Mouse (Mus musculus) B cell, adult 2 months (primary cell): ENCODE results near the gene Rec8.

Experiments
- DNase-seq, 2 experiments: peaks; one replicate each; pipeline ENCODE4 v3.0.0; 2022

Rec8 gene

DNA sequence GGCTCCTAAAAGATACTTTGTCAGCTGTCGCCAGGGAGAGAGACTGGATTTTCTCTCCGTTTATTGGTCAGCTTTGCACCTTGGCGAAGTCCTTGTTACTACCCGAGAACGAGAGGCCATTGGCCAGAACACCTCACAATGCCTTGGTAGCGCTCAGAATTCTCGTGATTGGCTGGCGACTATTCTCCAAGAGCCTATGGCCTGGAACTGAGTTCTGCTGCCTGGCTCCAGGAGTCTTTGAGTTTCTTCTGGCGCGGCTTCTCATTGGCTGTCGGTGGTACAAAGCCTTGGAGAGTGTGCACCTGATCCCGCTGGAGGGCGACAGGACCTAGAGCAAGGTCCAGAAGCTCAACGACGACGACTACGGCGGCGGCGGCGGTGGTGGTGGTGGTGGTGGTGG lies at the start of gene Rec8:
Rec8 (plus strand) TSS at position 216 of the 400 bp plus-strand sequence.
- DNase-seq: peak in 1 of 2 experiments; percentile 5

DNA sequence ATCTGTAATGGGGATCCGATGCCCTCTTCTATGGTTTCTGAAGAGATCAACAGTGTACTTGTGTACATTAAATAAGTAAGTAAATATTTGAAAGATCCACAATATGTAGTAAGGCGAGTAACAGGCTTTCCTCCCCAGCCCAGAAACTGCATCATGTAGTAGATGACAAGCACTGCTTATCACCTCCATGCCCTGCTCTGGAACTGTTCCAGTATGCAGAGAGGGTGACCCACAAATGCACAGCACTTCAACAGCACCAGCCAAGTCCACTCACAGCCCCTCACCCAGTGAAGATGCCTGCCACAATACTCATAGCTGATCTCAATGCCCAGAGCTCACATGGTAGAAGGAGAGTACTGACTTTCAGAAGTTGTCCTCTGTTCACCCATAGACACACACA lies 47.2 kb upstream of the Rec8 start:
- no peak for DNase-seq

DNA sequence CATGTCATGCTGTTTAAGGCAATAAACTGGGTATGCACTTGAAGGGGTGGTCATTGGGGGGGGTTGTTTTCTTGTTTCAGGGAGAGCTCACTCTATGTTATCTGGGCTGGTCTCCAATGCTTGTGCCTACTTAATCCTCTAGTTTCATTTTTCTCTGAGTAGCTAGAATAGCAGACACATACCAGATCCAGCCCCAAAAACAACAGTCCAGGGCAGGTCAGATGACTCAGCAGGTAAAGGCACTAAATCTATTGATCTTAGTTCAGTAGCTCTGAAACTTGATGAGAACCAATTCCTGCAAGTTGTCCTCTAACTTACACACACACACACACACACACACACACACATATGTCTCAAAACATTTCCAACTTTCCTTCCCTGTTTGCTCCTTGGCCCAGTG lies 46.1 kb upstream of the Rec8 start:
- no peak for DNase-seq

DNA sequence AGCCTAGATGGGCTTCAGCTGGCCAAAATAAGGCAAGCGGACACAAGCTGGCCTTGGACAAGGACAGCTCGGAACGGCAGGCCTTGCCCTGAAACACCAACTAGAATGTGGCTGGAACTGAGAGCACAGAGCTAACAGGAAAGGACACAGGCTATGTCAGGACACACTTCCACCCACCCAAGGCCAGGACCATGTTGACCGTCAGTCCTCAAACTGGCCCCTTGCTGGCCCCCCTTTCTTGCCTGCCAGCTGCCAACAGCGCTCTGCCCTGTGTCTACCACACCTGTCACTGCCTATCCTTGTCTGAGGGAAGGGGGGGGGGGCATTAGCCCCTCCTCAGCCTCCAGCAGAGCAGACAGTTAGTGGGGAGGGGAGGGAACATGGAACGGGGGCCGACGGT lies 42.5 kb upstream of the Rec8 start, which contains the start of gene Fitm1:
Fitm1 (plus strand) TSS at position 316 of the 400 bp plus-strand sequence.
- DNase-seq: no peak

DNA sequence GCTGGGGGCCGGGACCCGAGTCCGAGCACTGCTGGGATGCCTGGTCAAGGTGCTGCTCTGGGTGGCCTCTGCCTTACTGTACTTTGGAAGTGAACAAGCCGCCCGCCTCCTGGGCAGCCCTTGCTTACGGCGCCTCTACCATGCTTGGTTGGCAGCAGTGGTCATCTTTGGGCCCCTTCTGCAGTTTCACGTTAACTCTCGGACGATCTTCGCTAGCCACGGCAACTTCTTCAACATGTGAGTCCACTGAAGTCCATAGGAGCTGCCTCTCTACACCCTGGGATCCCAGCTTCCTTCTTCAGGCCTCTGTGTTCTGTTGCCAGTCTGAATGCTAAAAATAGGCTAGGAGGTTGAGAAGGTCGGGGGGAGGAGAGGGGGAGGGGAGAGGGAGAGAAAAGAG lies 42.1 kb upstream of the Rec8 start:
- no peak for DNase-seq

DNA sequence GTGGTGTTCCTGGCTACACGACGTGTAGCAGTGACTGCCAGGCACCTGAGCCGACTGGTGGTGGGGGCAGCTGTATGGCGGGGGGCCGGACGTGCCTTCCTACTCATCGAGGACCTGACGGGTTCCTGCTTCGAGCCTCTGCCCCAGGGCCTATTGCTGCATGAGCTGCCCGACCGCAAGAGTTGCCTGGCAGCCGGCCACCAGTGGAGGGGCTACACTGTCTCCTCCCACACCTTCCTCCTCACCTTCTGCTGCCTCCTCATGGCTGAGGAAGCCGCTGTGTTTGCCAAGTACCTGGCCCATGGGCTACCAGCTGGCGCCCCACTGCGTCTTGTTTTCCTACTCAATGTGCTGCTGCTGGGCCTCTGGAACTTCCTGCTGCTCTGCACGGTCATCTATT lies 41.5 kb upstream of the Rec8 start:
- DNase-seq: no peak

DNA sequence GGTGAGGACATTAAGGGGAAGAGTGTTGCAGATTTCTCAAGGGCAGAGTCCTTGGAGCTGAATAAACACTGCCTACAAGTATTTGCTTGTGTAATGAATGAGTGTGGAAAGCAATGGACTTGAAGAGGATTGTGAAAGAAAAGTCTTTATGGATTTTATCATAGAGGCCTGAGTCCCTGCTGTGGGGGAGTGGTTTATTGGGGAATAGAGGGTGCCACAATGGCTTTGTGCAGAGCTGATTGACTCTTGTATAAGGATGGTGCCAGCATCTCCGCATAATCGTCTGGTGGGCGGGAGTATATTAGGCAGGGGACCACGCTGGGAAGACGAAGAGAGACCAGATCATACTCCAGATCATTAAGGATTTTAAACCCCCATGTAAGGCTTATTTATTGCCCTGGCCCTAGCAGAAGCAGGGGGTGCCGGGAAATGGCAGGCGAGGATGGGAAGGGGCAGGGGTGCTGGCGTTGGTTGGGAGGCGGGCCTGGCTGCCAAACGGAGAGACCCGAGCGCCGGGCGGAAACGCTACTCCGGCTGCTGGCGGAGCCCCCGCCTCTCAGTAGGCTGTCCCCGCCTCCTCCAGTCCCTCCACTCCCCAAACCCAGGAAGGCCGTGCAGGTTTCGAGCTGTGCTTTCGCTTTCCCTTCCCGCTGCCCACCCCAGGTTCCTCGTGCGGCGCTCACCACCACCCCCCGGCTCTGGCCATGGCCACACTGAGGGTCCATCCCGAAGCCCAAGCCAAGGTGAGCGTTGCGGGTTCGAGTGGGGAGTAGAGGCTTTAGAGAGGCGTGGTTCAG lies 39.8 kb upstream of the Rec8 start, which contains the start of gene Psme1:
Psme1 (plus strand) TSS at position 253 of the 797 bp plus-strand sequence.
- peak; percentile 80 to 81 for DNase-seq

DNA sequence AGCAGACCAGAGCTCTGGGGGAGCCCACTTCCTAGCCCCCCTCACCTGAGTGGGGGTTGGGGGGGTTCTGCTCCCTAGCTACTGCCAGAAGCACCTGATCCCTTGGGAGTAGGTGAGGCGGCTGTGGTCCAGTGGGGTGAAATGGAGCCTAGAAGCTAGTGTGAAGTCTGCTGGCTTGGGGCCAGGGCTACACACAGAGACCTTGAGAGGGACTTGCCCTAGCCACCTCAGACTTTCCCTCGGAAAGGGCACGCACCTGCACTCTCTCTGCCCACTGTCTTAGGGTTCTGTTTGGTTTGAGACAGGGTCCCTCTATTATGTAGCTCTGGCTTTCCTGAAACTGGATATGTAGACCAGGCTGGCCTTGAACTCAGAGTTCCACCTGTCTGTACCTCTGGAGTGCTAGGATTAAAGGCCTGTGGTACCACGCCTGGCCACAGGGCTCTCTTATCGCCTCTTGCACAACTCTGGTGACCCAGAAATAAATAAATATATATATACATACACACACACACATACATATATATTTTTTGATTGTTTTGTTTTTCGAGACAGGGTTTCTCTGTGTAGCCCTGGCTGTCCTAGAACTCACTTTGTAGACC lies 39.1 kb upstream of the Rec8 start:
- peak in 1 of 2 experiments; percentile 61 for DNase-seq

DNA sequence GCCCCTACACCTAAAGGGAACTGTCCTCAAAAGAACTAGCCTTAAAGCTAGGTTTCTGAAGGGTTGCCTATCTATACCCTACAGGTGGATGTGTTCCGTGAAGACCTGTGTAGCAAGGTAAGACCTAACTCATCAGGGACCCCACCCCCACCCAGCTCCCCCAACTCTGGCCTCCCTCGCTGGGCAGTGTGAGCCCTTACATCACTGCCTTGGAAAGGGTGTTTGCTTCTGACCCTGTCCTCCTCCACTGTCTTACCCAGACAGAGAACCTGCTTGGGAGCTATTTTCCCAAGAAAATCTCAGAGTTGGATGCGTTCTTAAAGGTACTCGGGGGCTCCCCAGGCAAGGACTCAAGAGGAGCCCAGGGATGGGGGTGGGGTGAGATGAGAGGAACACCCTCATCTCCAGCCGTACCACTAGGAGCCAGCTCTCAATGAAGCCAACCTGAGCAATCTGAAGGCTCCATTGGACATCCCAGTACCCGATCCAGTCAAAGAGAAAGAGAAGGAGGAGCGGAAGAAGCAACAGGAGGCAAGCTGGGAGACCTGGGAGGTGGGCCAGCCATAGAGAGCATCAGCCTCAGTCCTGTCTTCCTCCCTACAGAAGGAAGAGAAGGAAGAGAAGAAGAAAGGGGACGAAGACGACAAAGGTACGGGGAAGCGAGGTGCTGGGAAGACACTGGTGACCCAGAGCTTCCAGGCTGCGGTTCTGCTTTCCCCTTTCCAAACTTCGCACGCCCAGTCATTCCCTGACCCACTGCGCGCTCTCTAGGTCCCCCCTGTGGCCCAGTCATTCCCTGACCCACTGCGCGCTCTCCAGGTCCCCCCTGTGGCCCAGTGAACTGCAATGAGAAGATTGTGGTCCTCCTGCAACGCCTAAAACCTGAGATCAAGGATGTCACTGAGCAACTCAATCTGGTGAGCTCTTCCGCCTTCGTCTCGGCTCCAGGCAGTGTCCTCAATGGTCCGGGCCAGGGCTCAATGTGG lies 38.0 kb upstream of the Rec8 start:
- DNase-seq: no peak

DNA sequence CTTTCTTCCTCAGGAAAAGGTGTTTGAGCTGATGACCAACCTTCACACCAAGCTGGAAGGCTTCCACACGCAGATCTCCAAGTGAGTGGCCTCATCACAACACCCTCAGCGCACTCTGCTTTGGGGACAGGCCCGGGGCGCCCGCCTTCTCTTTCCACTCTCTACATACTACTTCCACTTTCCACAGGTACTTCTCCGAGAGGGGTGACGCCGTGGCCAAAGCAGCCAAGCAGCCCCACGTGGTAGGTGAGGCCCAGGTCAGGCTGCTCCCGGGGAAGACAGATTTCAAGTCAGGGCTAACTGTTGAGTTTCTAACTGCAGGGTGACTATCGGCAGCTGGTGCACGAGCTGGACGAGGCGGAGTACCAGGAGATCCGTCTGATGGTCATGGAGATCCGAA lies 37.1 kb upstream of the Rec8 start:
- no peak for DNase-seq

DNA sequence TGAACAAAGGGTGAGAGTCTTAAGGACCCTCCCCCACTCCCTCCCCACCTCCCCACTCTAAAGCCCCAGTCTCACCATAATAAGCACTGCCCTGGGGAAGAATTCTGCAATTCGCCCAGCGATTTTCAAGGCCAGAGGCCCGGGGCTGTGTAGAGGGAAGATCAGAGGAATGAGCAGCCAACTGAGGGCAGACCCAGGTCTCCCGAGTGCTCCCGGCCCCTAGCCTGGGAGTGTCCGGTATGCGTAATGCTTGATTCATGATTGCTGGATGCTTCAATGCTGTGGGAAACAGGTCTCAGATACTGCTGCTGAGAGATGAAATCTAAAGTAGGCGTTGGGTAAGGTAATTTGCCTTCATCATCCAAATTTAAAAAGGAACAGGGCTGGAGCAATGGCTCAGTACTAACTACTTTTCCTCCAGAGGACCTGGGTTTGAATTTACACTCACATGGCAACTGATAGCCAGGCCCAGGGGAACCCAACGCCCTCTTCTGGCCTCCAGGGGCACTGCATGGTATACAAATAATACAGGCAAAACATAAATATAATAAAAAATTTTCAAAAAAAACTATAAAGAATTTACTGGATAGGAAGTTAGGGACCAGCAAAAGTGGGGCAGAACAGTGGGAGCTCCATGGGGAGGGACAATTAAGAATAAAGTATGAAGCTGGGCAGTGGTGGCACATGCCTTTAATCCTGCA lies 35.7 kb upstream of the Rec8 start:
- peak; percentile 64 to 67 for DNase-seq

DNA sequence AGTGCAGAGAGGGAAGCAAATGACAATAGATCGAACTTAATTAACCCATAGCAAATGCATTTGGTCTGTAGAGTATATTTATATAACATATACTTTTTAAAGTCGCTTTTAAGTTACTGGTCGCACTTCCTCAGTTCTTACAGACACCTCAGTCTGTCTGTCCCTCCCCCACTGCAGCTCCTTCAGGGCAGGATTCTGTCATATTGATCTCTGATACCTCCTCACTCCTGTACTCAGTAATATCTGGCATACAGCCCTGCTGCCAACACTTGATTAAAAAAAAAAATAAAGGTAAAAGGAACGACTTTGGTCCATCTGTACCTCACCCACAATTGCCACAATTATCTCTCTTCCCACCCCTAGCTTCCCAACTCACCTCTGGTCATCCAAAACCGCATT lies 33.5 kb upstream of the Rec8 start:
- no peak for DNase-seq

DNA sequence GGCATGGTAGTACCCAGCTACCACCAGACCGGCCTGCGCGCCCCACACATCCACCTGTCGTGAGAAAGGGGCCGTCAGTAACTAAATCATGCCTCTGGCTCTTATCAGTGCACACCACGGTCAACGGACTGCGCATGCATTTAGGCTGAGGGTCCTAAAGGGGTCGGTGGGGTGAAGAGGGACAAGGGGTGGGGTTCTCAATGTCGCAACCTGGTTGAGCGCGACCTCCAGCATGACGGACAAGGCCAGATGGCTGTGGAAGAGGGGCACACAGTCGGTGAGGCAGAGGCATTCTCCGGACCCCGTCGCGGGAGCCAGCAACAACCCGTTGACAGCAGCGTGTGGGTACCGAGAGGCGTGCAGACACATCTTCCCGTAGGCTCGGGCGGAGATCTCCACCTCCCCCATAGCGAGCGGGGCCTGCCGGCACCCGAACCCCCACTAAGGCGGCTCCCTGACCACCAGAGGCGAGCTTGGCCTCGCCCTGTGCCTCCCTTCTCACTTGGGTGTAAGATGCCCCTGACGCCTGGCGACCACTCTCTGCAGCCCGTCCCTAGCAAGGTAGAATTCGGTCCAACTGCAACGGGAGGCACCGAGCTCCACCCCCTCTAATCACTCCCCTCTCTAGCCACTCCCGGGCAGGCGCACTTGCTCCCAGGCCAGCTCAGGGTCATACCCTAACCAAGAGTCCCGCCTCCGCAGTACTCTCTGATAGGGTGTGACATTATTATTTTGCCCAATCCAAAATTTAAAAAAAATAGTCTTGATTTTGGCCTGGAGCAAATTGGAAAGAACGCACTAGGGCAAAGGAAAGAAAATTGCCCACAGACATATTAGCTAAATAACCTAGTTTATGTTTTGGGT lies 32.9 kb upstream of the Rec8 start, which contains the start of gene Emc9:
Emc9 (minus strand) TSS at position 601 of the 864 bp plus-strand sequence.
- DNase-seq: peak; percentile 75

DNA sequence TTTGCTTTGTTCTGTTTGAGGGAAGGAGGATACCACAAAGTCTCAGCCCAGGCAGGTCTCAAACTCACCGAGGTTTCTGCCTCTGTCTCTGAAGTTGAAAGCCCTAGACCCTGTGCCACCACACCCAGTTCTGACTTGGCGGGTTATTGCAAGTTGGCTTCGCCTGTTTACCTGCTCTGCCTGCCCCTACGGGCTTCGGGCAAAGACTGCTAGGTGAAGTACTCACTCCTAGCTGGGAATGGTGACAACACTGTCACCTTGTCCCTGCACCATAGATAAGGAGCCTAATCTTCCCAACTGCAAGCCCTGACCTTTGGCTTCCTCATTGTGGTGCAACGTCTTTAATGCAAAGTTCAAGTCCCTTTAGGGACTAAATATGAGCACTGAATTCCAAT lies 32.3 kb upstream of the Rec8 start:
- no peak for DNase-seq

DNA sequence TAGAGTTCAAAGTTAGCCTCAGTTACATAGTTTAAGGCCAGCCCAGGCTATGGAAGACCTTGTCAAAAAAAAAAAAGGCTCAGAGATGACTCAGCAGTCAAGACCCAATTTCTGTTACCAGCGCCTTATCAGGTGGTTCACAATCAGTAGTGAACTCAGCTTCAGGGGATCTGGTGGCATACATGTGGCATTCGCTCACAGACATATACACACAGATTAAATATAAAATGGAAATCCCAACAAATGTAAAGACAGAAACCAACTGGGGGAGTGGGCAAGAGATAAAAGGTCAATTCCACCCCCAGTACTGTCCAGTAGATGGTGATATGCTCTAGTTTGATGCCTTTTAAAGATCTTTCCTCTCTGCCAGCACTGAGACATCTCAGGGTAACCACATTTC lies 31.7 kb upstream of the Rec8 start:
- DNase-seq: no peak

DNA sequence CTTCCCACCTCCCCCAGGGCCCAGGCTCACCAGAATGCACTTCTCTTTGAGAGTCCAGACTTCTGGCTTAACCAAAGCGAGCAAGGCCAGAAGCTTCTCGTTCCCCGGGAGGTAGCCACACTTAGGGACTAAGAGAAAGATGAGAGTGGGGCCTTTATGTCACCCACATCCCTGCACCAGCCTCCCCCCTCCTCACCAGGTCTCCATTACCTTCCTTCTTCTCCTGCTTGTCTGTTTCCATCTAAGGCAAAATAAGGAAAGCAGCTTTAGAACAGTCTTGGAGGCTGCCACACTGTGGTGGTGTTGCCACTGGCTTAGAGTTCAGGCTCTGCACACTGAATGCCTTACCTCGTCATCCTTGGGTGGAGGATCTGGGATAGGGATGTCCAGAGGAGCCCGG lies 28.6 kb upstream of the Rec8 start:
- no peak for DNase-seq

DNA sequence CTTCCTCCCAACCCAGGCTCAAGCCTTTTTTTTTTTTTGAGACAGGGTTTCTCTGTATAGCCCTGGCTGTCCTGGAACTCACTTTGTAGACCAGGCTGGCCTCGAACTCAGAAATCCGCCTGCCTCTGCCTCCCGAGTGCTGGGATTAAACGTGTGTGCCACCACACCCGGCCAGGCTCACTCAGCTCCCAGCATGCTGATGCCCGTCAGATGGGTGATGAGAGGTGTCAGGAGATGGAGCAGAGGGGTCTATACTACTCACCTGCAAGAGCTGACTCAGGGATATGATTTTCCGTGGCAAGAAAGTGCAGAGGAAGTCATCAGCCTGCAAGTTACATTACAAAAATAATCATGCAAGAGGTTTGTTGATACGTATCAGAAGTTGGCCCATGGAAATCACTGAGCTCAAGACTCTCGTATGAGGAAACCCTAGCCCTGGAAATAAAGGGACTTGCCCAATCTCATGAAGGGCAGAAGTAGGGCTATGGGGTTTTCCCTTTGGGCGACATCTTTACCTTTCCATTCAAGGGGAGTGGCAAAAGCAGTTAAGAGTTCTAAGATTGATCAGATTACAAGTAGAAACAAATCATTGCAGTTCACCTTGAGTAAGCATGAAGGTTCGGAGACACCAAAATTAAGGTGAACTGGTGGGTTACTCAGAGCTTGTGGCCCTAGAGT lies 27.9 kb upstream of the Rec8 start:
- DNase-seq: peak; percentile 32 to 45

DNA sequence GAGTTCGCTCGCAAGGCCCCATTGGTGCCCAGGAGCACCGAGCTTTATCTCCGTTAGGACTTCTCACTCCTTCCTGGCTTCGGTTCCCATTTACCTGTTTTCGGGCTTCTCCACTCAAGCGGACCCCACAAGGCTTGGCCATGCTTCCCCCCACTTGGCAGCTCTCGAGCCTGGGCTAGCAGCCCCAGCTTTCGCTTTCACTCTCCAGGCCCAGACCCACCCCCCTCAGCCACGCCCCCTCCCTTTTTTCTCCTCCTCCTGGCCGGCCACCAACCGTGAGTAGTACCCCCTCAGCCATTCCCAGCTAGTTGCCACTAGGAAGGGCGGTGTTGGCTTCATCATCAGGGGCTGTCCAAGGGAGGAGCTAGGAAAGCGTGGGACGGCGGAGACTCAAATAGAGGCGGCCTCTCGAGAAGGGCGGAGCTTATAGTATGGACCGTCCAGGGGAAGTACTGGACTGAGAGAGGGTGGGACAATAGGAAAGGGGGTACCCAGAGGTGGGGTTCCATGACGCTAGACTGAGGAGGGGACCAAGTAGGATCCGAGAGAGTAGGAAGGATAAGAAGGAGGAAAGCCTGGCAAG lies 27.0 kb upstream of the Rec8 start, which contains the start of gene Psme2:
Psme2 (minus strand) TSS at position 366 of the 583 bp plus-strand sequence.
- DNase-seq: peak; percentile 78 to 81

DNA sequence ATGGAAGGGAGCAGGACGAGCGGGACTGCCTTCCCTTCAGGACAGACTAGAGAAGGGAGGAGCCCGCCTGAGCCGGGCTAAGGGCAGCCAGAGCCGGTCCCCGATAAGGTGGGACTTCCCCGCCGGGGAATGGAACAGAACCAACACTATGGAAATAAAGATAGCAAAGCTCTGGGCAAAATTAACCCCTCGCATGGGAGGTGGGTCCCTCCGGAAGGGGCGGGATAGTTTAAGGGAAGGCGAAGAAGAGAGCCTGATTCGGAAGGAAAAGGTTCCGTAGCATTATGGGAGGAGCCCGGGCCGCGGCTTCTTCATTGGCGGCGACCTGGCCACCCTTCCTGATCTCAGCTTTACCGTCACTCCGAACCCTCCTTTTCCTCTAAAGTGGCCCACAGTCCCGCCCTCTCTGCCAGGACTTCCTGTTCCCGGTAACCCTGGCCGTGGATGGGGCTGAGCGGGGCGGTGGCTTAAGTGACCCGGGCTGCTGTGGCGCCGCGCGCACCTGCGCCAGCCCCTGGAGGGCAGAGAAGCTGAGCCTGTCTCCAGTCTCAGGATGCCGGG lies 26.4 kb upstream of the Rec8 start, which contains the start of gene Rnf31:
Rnf31 (plus strand) TSS at position 378 of the 561 bp plus-strand sequence.
- peak; percentile 75 to 77 for DNase-seq

DNA sequence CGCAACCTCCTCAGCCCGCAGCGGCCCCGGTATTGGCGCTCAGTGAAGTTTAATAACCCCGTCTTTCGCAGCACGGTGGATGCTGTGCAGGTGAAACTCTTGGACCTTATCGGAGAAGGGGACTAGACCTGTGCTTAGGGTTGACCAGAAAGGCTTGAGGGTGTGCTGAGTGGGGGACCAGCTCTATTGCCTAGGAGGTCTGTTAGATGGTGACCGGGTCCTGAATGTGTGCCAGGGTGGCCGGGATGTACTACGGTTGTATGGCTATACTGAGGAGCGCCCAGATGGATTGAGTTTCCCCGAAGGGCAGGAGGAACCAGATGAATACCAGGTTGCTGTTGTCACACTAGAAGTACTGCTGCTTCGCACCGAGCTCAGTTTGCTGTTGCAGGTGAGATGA lies 25.6 kb upstream of the Rec8 start:
- peak in 1 of 2 experiments; percentile 17 for DNase-seq
